Mouse (Mus musculus) liver, adult 2 months (tissue): ENCODE data around the gene Chst14. TPM values are rescaled to one million over a fixed set of nuclear protein-coding genes. Genes with fewer than 3 reads are reported as not detected.
A peak's percentile ranks its signal among the peaks of the same experiment; 100 is the strongest.

Source experiments
- DNase-seq: peaks from one replicate; pipeline ENCODE4 v3.0.0-alpha.2; 2011; ENCODE audit warnings: low read depth, low spot score; ENCODE audit errors: extremely low read depth
- H3K27ac ChIP-seq: fragments of 200-500 bp; replicated peaks from 2 replicates; pipeline ENCODE4 v1.5.1; 2012; ENCODE audit warnings: low read depth, mild to moderate bottlenecking, control low read depth, inconsistent platforms, low read length; ENCODE audit not compliant: insufficient read depth
- H3K27me3 ChIP-seq: fragments of 200-500 bp; 2 replicates; pipeline ENCODE4 v1.6.1; 2012; ENCODE audit warnings: mild to moderate bottlenecking, moderate library complexity, low read length, inconsistent platforms; ENCODE audit not compliant: control insufficient read depth, insufficient read depth
- H3K36me3 ChIP-seq: fragments of 200-500 bp; 2 replicates; pipeline ENCODE4 v1.6.1; 2012; ENCODE audit warnings: low read length, inconsistent platforms; ENCODE audit not compliant: control insufficient read depth, insufficient read depth
- H3K4me1 ChIP-seq: fragments of 200-500 bp; 2 replicates; pipeline ENCODE4 v1.6.1; 2011; ENCODE audit warnings: low read length; ENCODE audit not compliant: control insufficient read depth, insufficient read depth
- H3K4me3 ChIP-seq: fragments of 200-500 bp; 2 replicates; pipeline ENCODE4 v1.5.1; 2011; ENCODE audit warnings: low read depth, mild to moderate bottlenecking, control low read depth, low read length, moderate library complexity; ENCODE audit not compliant: insufficient read depth
- H3K79me2 ChIP-seq: fragments of 200-500 bp; 2 replicates; pipeline ENCODE4 v1.6.1; 2012; ENCODE audit warnings: inconsistent platforms, mild to moderate bottlenecking, low read length, moderate library complexity; ENCODE audit not compliant: control insufficient read depth, insufficient read depth
- H3K9ac ChIP-seq: fragments of 200-500 bp; 2 replicates; pipeline ENCODE4 v1.6.1; 2012; ENCODE audit warnings: low read depth, mild to moderate bottlenecking, control low read depth, inconsistent platforms, low read length
- CTCF ChIP-seq: fragments of 200-500 bp; IDR thresholded peaks from 2 replicates; pipeline ENCODE4 v1.5.1; 2011; ENCODE audit warnings: low read depth, low read length, control low read depth
- POLR2A ChIP-seq: fragments of 200-500 bp; IDR thresholded peaks from 2 replicates; pipeline ENCODE4 v1.6.1; 2011; ENCODE audit warnings: low read length, control low read depth; ENCODE audit not compliant: insufficient read depth; ENCODE audit errors: extremely low read depth
- WGBS: fragments of 180-500 bp; shearing (Covaris S2); methylation state at CpG from one replicate; pipeline ENCODE4 v1.1.7; 2018; 5-methylcytosine and 5-hydroxymethylcytosine counted together
- polyA plus RNA-seq: library from polyadenylated mRNA; depleted of rRNA; stranded (reverse); fragments of >200 nt; gene quantifications from 2 replicates; pipeline ENCODE4 v1.2.3, GENCODE M21; 2012
- total RNA-seq: library from RNA; depleted of rRNA; stranded (reverse); fragments of >200 nt; gene quantifications from 2 replicates; pipeline ENCODE4 v1.2.3, GENCODE M21; 2014

Gene Chst14
- total and polyA plus RNA-seq, 2 experiments: 0.55 to 1.8 TPM

- Histone ChIP-seq H3K36me3 (no peaks in the 10 kb centered on the region), H3K4me1 (peaks cover under 1% of the 10 kb centered on the region; the same call in 1 of the 2 replicates), H3K4me3 (no peak overlapping the region), H3K27me3 (no peaks in the 10 kb centered on the region), H3K9ac (no peak overlapping the region), H3K27ac (no peak overlapping the region), H3K79me2 (no peaks in the 10 kb centered on the region)
- WGBS: 40% methylated on average over 14 of the region's 14 CpGs
- no peak for DNase-seq
- TF ChIP-seq CTCF: no peak
- no peak for TF ChIP-seq POLR2A
Observed at GRCm38 (mm10) chr2:118887845-118888548, 38.3 kb upstream of the Chst14 start.

- TF ChIP-seq POLR2A: no peak
- no peak overlapping the region for H3K27ac ChIP-seq
- H3K9ac ChIP-seq: no peak overlapping the region
- no peaks in the 10 kb centered on the region for H3K79me2 ChIP-seq
- H3K4me1 ChIP-seq: no peaks in the 10 kb centered on the region; the same call in 1 of the 2 replicates
- no peaks in the 10 kb centered on the region for H3K27me3 ChIP-seq
- WGBS: 88% methylated on average over 4 of the region's 4 CpGs
- no peak overlapping the region for H3K4me3 ChIP-seq
- no peak for DNase-seq
- no peaks in the 10 kb centered on the region for H3K36me3 ChIP-seq
Observed at GRCm38 (mm10) chr2:118891173-118891572, 35.1 kb upstream of the Chst14 start.

DNA sequence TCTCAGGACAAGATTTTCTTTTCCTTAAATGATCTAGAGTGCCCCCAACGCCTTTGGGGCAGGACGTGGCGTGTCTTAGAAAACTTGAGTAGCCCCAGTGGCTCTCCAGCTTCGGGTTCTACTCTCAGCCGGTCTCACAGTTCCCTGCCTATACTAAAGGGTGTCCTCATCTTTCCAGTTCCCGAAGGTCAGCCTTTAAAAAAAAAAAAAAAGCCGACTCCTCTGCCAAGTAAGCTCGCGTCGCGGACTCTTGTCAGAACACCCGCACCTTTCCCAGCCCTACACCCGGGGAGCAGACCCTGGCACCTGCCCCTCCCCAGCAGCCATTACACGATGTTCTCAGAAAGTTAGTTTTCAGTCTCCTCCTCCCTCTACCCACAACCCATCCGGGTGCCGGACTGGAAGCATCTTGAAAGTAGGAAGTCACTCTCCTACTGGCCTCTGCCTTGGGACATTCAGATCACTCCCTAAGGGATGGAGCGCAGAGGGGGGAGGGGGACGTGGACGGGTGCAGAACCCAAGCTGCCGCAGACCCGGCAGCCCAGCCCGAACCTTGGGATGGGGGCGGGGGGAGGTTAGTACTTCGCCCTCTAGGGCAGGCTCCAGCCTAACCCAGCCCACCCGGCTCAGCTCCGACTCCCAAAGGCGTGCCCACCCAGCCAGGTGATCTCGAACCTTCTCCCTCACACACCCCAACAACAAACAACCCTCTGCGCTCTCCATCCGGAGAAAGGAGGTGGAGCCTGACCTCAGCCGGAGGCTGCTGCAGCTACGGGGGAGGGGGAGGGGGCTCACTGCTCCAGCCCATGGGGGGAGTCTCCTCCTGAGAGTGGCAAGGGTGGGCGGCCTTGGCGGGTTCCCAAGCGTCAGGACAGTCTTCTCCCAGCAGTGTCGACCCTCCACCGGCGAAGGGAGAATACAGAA, 30.0 kb upstream of the Chst14 start:
- no peaks in the 10 kb centered on the region for H3K79me2 ChIP-seq
- H3K27ac ChIP-seq: no peak overlapping the region
- WGBS: 5% methylated on average over 38 of the region's 38 CpGs
- TF ChIP-seq CTCF (no peak), POLR2A (no peak)
- peak overlapping the region; percentile 48 for H3K9ac ChIP-seq
- no peaks in the 10 kb centered on the region for H3K36me3 ChIP-seq
- H3K4me3 ChIP-seq: peak overlapping the region; percentile 56
- no peak for DNase-seq
- H3K27me3 ChIP-seq: 0 out of 2 replicates have a peak, but pooled peaks cover 9% of the 10 kb centered on the region
- H3K4me1 ChIP-seq: peaks cover 4% of the 10 kb centered on the region; the same call in 1 of the 2 replicates

GRCm38 (mm10) chr2:118896914-118897291, 29.4 kb upstream of the Chst14 start:
- DNase-seq: no peak
- Histone ChIP-seq H3K79me2 (no peaks in the 10 kb centered on the region), H3K27ac (no peak overlapping the region), H3K27me3 (0 out of 2 replicates have a peak, but pooled peaks cover 9% of the 10 kb centered on the region), H3K4me3 (peak overlapping the region; percentile 56; the same call in 1 of the 2 replicates), H3K4me1 (peaks cover 4% of the 10 kb centered on the region; the same call in 1 of the 2 replicates), H3K36me3 (no peaks in the 10 kb centered on the region), H3K9ac (no peak overlapping the region; the same call in 1 of the 2 replicates)
- WGBS: 6% methylated on average over 13 of the region's 13 CpGs
- TF ChIP-seq POLR2A (no peak), CTCF (no peak)

GRCm38 (mm10) chr2:118897392-118897791, 28.9 kb upstream of the Chst14 start:
- Histone ChIP-seq H3K4me3 (no peak overlapping the region), H3K27ac (no peak overlapping the region), H3K9ac (no peak overlapping the region), H3K36me3 (no peaks in the 10 kb centered on the region), H3K4me1 (peaks cover 4% of the 10 kb centered on the region; the same call in 1 of the 2 replicates), H3K27me3 (0 out of 2 replicates have a peak, but pooled peaks cover 9% of the 10 kb centered on the region), H3K79me2 (0 out of 2 replicates have a peak, but pooled peaks cover 3% of the 10 kb centered on the region)
- TF ChIP-seq CTCF (no peak), POLR2A (no peak)
- 12% methylated on average over 7 of the region's 7 CpGs for WGBS
- DNase-seq: no peak
